Mouse (Mus musculus) myocyte (in vitro differentiated cells): ENCODE results near the gene Zmynd19. TPM values are rescaled to one million over a fixed set of nuclear protein-coding genes. Genes with fewer than 3 reads are reported as not detected.

ENCODE experiments used
- H3K27me3 ChIP-seq: one replicate; pipeline ENCODE4 v1.6.1; 2011; ENCODE audit not compliant: control insufficient read depth, insufficient read depth, insufficient read length
- H3K36me3 ChIP-seq: one replicate; pipeline ENCODE4 v1.6.1; 2011; ENCODE audit not compliant: control insufficient read depth, insufficient read depth
- H3K4me2 ChIP-seq: one replicate; pipeline ENCODE4 v1.6.1; 2011; ENCODE audit warnings: low read depth, control low read depth
- H3K4me3 ChIP-seq: one replicate; pipeline ENCODE4 v1.5.1; 2011; ENCODE audit warnings: mild to moderate bottlenecking, control low read depth, moderate library complexity
- H3K79me2 ChIP-seq: one replicate; pipeline ENCODE4 v1.6.1; 2011; ENCODE audit not compliant: control insufficient read depth, insufficient read depth
- H3ac ChIP-seq: one replicate; pipeline ENCODE4 v1.6.1; 2011; ENCODE audit not compliant: control insufficient read depth, insufficient read length
- CEBPB ChIP-seq: IDR thresholded peaks from 2 replicates; pipeline ENCODE4 v1.6.1; 2011; ENCODE audit warnings: mild to moderate bottlenecking, moderate library complexity; ENCODE audit not compliant: poor library complexity, insufficient read depth, severe bottlenecking
- E2F4 ChIP-seq: IDR thresholded peaks from one replicate; pipeline ENCODE4 v1.6.1; 2011; ENCODE audit warnings: mild to moderate bottlenecking, control low read depth, moderate library complexity; ENCODE audit not compliant: insufficient read depth
- MAX ChIP-seq: IDR thresholded peaks from one replicate; pipeline ENCODE4 v1.6.1; 2011; ENCODE audit warnings: low read depth, mild to moderate bottlenecking, control low read depth
- MYOD1 ChIP-seq, 3 experiments: IDR thresholded peaks; one replicate each; pipeline ENCODE4 v1.6.1; 2011; ENCODE audit warnings: control low read depth in 2 of 3, low read depth in 2 of 3, mild to moderate bottlenecking in 2 of 3, moderate library complexity in 1 of 3; ENCODE audit not compliant: insufficient read length in 2 of 3, control insufficient read depth in 1 of 3
- MYOG ChIP-seq, 3 experiments: IDR thresholded peaks; one replicate each; pipeline ENCODE4 v1.6.1; 2011; ENCODE audit warnings: control low read depth in 2 of 3, low read depth in 2 of 3, mild to moderate bottlenecking in 2 of 3; ENCODE audit not compliant: insufficient read length in 2 of 3, control insufficient read depth in 1 of 3, insufficient read depth in 1 of 3
- POLR2A ChIP-seq: IDR thresholded peaks from one replicate; pipeline ENCODE4 v1.6.1; 2011; ENCODE audit warnings: low read depth, mild to moderate bottlenecking, control low read depth, moderate library complexity; ENCODE audit not compliant: insufficient read length
- POLR2AphosphoS2 ChIP-seq: IDR thresholded peaks from one replicate; pipeline ENCODE4 v1.6.1; 2011; ENCODE audit warnings: low read depth, control low read depth; ENCODE audit not compliant: insufficient read length
- REST ChIP-seq: IDR thresholded peaks from one replicate; pipeline ENCODE4 v1.6.1; 2011; ENCODE audit warnings: mild to moderate bottlenecking, control low read depth, moderate library complexity; ENCODE audit not compliant: insufficient read depth, insufficient read length
- SRF ChIP-seq: IDR thresholded peaks from one replicate; pipeline ENCODE4 v1.6.1; 2011; ENCODE audit warnings: low read depth; ENCODE audit not compliant: control insufficient read depth, insufficient read length
- TCF12 ChIP-seq: IDR thresholded peaks from one replicate; pipeline ENCODE4 v1.6.1; 2011; ENCODE audit warnings: mild to moderate bottlenecking, control low read depth; ENCODE audit not compliant: poor library complexity, insufficient read depth, severe bottlenecking
- TCF3 ChIP-seq: IDR thresholded peaks from one replicate; pipeline ENCODE4 v1.6.1; 2011; ENCODE audit warnings: low read depth, control low read depth; ENCODE audit not compliant: insufficient read length
- USF1 ChIP-seq: IDR thresholded peaks from one replicate; pipeline ENCODE4 v1.6.1; 2011; ENCODE audit warnings: low read depth, mild to moderate bottlenecking, control low read depth, moderate library complexity
- polyA plus RNA-seq: library from polyadenylated mRNA; unstranded; fragments of >200 nt; fragmentation: generic; extraction: Trizol; gene quantifications from one replicate; pipeline ENCODE4 v1.2.1, GENCODE M21; 2012; ENCODE audit warnings: missing spikeins

The Zmynd19 gene
- polyA plus RNA-seq, 1 experiment, result 21.7 TPM

DNA sequence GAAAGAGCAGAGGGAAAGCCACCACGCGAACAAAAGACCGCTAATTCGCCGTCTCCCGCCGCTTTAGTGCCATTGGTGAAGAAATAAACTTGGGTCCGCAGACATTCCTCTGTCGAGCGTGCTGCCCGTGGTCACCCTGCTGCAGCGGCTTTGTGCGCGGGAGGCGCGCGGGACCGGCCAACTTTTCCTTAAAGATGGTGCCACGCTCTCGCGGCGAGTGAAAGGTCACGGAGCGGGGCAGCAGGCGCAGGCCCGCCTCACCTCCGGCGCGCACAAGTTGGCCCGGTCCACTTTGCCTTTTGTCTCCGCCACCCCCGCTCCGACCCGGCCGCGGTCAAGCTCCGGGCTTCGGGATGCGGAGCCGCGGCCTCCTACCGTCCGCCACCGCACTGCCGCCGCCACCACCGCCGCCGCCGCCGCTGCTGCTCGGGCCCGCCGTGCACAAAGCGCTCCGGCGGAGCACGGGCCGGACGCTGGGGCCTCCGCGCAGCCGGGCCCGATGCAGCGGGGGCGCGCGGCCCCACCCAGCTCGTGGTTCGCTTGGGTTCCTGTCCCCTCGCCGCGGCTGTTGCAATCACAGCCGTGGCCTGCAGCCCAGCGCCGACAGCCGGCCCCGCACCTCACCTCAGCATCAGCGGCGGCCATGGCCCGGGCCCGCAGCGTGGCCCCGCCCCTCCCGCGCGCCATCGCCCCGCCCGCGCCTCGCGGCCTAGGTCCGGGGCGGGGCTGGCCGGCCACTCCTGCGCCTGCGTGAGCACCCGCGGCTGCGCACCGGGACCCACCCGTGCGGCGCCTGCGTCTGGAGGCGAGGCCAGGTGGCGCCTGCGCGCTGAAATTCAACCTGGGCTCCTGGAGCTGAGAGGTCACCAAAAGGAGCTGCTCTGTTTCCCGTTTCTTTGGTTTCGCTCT is 30.4 kb upstream of the Zmynd19 start, which contains the start of gene Ehmt1:
Gene Ehmt1, minus strand, starts transcription at position 685 of the 909 bp plus-strand sequence.
- Histone ChIP-seq H3K27me3 (no peaks in the 10 kb centered on the region), H3K4me2 (peak within 1 kb of the TSS; percentile 89), H3ac (peak within 1 kb of the TSS; percentile 85), H3K79me2 (peaks cover 48% of the 10 kb centered on the region), H3K36me3 (no peaks in the 10 kb centered on the region), H3K4me3 (peak within 1 kb of the TSS; percentile 81)
- TF ChIP-seq CEBPB, result no peak
- TF ChIP-seq SRF, result no peak
- TF ChIP-seq REST, result no peak
- TF ChIP-seq MYOD1 (IDR thresholded peaks at IDR 0.05; ENCODE audit: control insufficient read depth in 1 of 3, insufficient read length in 2 of 3, low read depth in 2 of 3), result peak in 1 of 3 experiments; percentile 35
- no peak for TF ChIP-seq USF1
- peak in 2 of 3 experiments; percentile 23 to 42 for TF ChIP-seq MYOG (IDR thresholded peaks at IDR 0.05; ENCODE audit: control insufficient read depth in 1 of 3, insufficient read depth in 1 of 3, insufficient read length in 2 of 3, low read depth in 2 of 3)
- no peak for TF ChIP-seq TCF3
- no peak for TF ChIP-seq TCF12
- TF ChIP-seq MAX, result no peak
- peak; percentile 83 for TF ChIP-seq E2F4
- peak; percentile 88 for TF ChIP-seq POLR2AphosphoS2
- peak; percentile 93 for TF ChIP-seq POLR2A

DNA sequence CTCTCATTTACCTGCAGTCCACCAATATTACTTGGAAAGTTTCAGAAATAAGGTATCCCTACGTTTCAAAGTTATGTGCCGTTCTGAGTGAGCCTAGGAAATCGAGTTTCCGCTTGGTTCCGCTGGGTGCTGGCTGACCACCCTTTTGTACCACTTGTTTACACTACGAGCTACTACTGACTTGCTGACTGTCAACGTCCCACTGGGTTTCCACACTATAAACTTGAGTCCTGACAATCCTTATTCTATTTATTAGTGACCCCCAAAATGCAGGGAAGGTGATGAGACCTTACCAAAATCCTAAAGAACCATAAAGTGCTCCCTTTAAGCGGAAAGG is 29.8 kb upstream of the Zmynd19 start:
- Histone ChIP-seq H3K4me3 (peak overlapping the region; percentile 81), H3ac (peak overlapping the region; percentile 85)
- no peak for TF ChIP-seq CEBPB
- TF ChIP-seq POLR2AphosphoS2, result no peak
- TF ChIP-seq TCF3, result no peak
- no peak for TF ChIP-seq MYOD1 (IDR thresholded peaks at IDR 0.05; ENCODE audit: control insufficient read depth in 1 of 3, insufficient read length in 2 of 3, low read depth in 2 of 3)
- no peak for TF ChIP-seq POLR2A
- TF ChIP-seq TCF12, result no peak
- no peak for TF ChIP-seq MYOG (IDR thresholded peaks at IDR 0.05; ENCODE audit: control insufficient read depth in 1 of 3, insufficient read depth in 1 of 3, insufficient read length in 2 of 3, low read depth in 2 of 3)
- no peak for TF ChIP-seq SRF
- TF ChIP-seq USF1, result no peak
- TF ChIP-seq E2F4, result no peak
- TF ChIP-seq REST, result no peak
- TF ChIP-seq MAX, result no peak

DNA sequence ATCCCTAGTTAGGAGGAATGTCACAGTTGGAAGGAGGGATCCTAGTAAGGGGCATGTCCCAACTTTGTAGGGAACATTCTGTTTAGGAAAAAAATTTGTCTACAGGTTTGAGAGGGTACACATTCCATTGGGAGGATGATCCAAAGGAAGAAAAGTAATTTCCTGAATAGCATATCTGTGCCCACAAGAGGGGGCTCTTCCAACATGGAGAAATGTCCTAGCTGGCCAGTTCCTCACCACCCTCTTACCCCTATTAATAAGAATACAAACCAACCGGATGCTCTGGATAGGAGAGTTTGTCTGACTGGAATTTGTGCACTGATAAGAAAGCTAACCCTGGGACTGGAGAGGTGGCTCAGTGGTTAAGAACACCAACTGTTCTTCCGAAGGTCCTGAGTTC is 26.0 kb upstream of the Zmynd19 start:
- TF ChIP-seq CEBPB (no peak), POLR2A (no peak), TCF12 (no peak), MYOD1 (IDR thresholded peaks at IDR 0.05; ENCODE audit: control insufficient read depth in 1 of 3, insufficient read length in 2 of 3, low read depth in 2 of 3) (no peak)
- no peak overlapping the region for H3K4me3 ChIP-seq
- H3ac ChIP-seq, result no peak overlapping the region
- no peak overlapping the region for H3K4me2 ChIP-seq
- no peaks in the 10 kb centered on the region for H3K36me3 ChIP-seq
- peaks cover 5% of the 10 kb centered on the region for H3K79me2 ChIP-seq
- H3K27me3 ChIP-seq, result no peaks in the 10 kb centered on the region

More for the DNA sequence above, 29.8 kb upstream of the Zmynd19 start:
- Histone ChIP-seq H3K4me2 (peak overlapping the region; percentile 89), H3K79me2 (peaks cover 42% of the 10 kb centered on the region), H3K27me3 (no peaks in the 10 kb centered on the region), H3K36me3 (no peaks in the 10 kb centered on the region)

DNA sequence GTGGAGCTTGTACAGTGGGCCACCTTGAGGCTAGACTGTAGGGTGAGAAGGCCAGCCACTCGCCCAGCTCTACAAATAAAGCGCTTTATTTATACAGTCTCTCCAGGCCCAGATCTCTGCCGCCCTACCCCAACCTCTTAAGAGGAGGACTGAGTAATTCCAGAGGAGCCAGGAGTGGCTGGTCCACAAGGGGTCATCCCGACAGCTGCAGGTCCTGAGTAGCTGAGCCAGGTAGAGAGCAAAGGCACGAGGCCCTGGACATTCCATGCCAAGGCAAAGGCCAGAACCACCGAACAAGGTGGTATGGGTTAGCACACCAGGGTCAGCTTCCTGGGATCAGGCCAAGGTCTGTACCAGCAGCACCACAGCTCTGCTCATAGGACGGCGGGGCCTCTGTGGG is 24.3 kb upstream of the Zmynd19 start:
- H3K79me2 ChIP-seq, result no peaks in the 10 kb centered on the region
- no peaks in the 10 kb centered on the region for H3K27me3 ChIP-seq
- no peaks in the 10 kb centered on the region for H3K36me3 ChIP-seq
- no peak overlapping the region for H3K4me2 ChIP-seq
- no peak overlapping the region for H3K4me3 ChIP-seq
- TF ChIP-seq MAX, result no peak
- TF ChIP-seq CEBPB, result no peak
- TF ChIP-seq USF1, result no peak
- no peak for TF ChIP-seq TCF3
- no peak for TF ChIP-seq MYOD1 (IDR thresholded peaks at IDR 0.05; ENCODE audit: control insufficient read depth in 1 of 3, insufficient read length in 2 of 3, low read depth in 2 of 3)
- no peak for TF ChIP-seq POLR2AphosphoS2
- no peak for TF ChIP-seq E2F4
- no peak for TF ChIP-seq SRF
- TF ChIP-seq POLR2A, result no peak
- no peak for TF ChIP-seq MYOG (IDR thresholded peaks at IDR 0.05; ENCODE audit: control insufficient read depth in 1 of 3, insufficient read depth in 1 of 3, insufficient read length in 2 of 3, low read depth in 2 of 3)
- TF ChIP-seq REST, result no peak
- TF ChIP-seq TCF12, result no peak
- no peak overlapping the region for H3ac ChIP-seq
